Mouse (Mus musculus): ENCODE measurements at regions not wholly inside any gene's neighbourhood (a gene's known extent, or its start where the extent isn't known, plus 50 kb on each side); places are given as distances from the start of the nearest gene placed in this dataset.

DNA sequence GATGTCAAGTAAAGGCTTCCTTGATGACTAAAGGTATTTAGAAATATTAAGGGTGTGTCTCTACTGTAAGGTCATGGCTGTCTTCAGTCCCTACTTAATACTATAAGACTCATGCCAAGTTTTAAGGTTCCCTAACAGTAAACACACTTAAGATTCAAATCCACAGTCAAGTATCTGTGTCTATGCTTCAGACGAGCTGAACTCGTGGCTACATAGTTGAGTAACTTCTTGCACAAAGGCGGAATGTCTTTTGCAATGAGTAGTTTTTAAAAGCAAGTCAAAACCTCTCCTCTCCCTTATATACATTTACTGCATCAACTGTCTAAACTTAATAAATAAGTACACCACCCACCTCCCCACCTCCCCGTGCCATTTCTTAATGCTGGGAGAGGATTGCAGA lies 637.0 kb upstream of the Sall1 start:
- Histone ChIP-seq H3K36me3 (ENCODE audit: control insufficient read depth, insufficient read depth, low read length) (no peaks in the 10 kb centered on the region), H3K4me3 (ENCODE audit: insufficient read depth, low read depth, low read length) (no peak overlapping the region), H3K27ac (ENCODE audit: insufficient read depth, low read depth, low read length) (no peak overlapping the region), H3K27me3 (replicated peaks; ENCODE audit: control insufficient read depth, insufficient read depth, low read length) (no peaks in the 10 kb centered on the region), H3K4me1 (ENCODE audit: control insufficient read depth, insufficient read depth, low read length) (no peaks in the 10 kb centered on the region)
- WGBS, result 83% methylated on average over 4 of the region's 4 CpGs
- DNase-seq, result no peak
- TF ChIP-seq CTCF (conservative IDR thresholded peaks at IDR 0.05; ENCODE audit: insufficient read depth, insufficient read length, low read depth, low read length) (no peak), POLR2A (IDR thresholded peaks at IDR 0.05; ENCODE audit: low read depth, low read length) (no peak)

DNA sequence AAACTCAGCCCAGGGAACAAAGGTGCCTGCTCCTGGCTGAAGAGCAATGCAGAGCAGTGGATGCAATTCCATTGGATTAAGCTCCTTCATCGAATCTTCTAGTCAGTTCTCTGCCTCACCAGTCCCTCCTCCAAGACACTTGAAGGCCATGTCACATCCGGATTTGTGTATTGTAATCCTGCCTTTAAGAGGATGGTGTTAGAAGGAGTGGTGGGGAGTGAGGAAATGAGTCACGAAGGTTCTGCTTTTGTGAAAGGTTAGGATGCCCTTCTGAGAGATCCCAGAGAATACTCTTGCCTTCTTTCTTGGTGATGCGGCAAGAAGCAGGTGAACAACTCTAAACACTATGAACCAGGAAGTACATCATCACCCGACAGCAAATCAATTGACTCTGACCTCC lies 636.4 kb upstream of the Sall1 start:
- TF ChIP-seq CTCF (conservative IDR thresholded peaks at IDR 0.05; ENCODE audit: insufficient read depth, insufficient read length, low read depth, low read length) (no peak), POLR2A (IDR thresholded peaks at IDR 0.05; ENCODE audit: low read depth, low read length) (no peak)
- Histone ChIP-seq H3K27ac (ENCODE audit: insufficient read depth, low read depth, low read length) (no peak overlapping the region), H3K4me1 (ENCODE audit: control insufficient read depth, insufficient read depth, low read length) (no peaks in the 10 kb centered on the region), H3K4me3 (ENCODE audit: insufficient read depth, low read depth, low read length) (no peak overlapping the region), H3K36me3 (ENCODE audit: control insufficient read depth, insufficient read depth, low read length) (no peaks in the 10 kb centered on the region), H3K27me3 (replicated peaks; ENCODE audit: control insufficient read depth, insufficient read depth, low read length) (no peaks in the 10 kb centered on the region)
- WGBS, result 81% methylated on average over 5 of the region's 5 CpGs
- DNase-seq, result no peak

DNA sequence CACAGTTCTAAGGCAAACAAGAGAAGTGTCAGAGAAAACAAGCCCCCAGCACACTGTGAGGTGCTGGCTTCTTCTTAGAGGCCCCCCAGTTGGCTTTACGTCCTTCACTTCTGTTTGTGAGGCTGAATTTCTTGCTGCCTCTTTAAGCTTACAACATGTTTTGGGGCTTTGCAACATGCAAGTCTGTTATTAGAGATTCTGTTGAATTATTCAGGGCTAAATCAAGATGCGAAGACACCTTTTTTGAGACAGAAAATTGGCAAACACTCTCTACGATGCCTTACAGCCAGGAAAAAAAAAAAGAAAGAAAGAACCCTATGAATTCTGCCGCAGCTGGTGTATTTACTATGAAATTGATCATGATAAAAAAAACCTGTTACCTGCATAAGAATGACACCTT lies 635.6 kb upstream of the Sall1 start:
- Histone ChIP-seq H3K4me3 (ENCODE audit: insufficient read depth, low read depth, low read length) (no peak overlapping the region), H3K27me3 (replicated peaks; ENCODE audit: control insufficient read depth, insufficient read depth, low read length) (no peaks in the 10 kb centered on the region), H3K4me1 (ENCODE audit: control insufficient read depth, insufficient read depth, low read length) (no peaks in the 10 kb centered on the region), H3K36me3 (ENCODE audit: control insufficient read depth, insufficient read depth, low read length) (no peaks in the 10 kb centered on the region), H3K27ac (ENCODE audit: insufficient read depth, low read depth, low read length) (no peak overlapping the region)
- 86% methylated on average over 4 of the region's 4 CpGs for WGBS
- TF ChIP-seq POLR2A (IDR thresholded peaks at IDR 0.05; ENCODE audit: low read depth, low read length) (no peak), CTCF (conservative IDR thresholded peaks at IDR 0.05; ENCODE audit: insufficient read depth, insufficient read length, low read depth, low read length) (no peak)
- no peak for DNase-seq

DNA sequence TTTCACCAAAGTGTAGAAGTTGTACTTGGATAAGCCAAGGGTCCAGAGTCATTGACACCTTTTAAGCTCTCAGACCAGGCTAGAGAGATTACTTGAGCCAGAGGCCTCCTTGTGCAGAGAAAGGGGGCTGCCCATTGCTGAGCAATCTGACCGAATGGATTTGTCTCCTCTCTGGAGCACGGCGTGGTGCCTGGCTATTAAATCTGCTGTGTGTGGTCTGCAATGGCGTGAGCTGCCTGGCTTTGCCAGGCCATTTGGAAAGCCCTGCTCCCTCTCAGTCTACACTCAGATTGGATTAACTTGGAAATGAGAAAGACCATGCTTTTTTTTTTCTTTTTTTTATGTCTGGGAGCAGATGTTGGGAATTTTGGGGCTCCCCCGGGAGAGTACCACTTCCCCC lies 633.3 kb upstream of the Sall1 start:
- Histone ChIP-seq H3K27ac (ENCODE audit: insufficient read depth, low read depth, low read length) (no peak overlapping the region), H3K4me1 (ENCODE audit: control insufficient read depth, insufficient read depth, low read length) (no peaks in the 10 kb centered on the region), H3K36me3 (ENCODE audit: control insufficient read depth, insufficient read depth, low read length) (no peaks in the 10 kb centered on the region), H3K27me3 (replicated peaks; ENCODE audit: control insufficient read depth, insufficient read depth, low read length) (no peaks in the 10 kb centered on the region), H3K4me3 (ENCODE audit: insufficient read depth, low read depth, low read length) (no peak overlapping the region)
- no peak for TF ChIP-seq CTCF (conservative IDR thresholded peaks at IDR 0.05; ENCODE audit: insufficient read depth, insufficient read length, low read depth, low read length)
- TF ChIP-seq POLR2A (IDR thresholded peaks at IDR 0.05; ENCODE audit: low read depth, low read length), result no peak
- DNase-seq, result no peak
- WGBS, result 82% methylated on average over 5 of the region's 5 CpGs

DNA sequence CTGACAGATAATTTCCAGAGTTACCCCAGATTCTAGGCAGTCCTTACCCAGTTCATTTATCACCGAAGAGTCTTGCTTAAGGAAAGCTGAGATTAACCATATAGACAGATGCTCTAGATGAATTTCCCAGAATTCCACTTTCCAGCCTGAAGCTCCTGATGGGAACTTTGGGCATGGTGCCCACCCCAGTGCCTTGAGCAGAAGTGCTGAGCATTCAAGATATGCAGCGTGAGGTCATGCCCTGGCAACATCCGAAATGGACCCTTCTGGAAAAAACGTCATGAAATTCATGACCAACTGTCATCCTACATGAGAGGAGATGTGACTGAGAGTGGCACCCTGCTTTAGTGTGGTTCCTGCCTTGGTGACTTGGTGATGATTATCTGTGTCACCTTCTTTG lies 629.9 kb upstream of the Sall1 start:
- Histone ChIP-seq H3K4me1 (ENCODE audit: control insufficient read depth, insufficient read depth, low read length) (no peaks in the 10 kb centered on the region), H3K27me3 (replicated peaks; ENCODE audit: control insufficient read depth, insufficient read depth, low read length) (no peaks in the 10 kb centered on the region), H3K36me3 (ENCODE audit: control insufficient read depth, insufficient read depth, low read length) (no peaks in the 10 kb centered on the region), H3K27ac (ENCODE audit: insufficient read depth, low read depth, low read length) (no peak overlapping the region), H3K4me3 (ENCODE audit: insufficient read depth, low read depth, low read length) (no peak overlapping the region)
- WGBS, result 82% methylated on average over 4 of the region's 4 CpGs
- no peak for DNase-seq
- TF ChIP-seq POLR2A (IDR thresholded peaks at IDR 0.05; ENCODE audit: low read depth, low read length) (no peak), CTCF (conservative IDR thresholded peaks at IDR 0.05; ENCODE audit: insufficient read depth, insufficient read length, low read depth, low read length) (no peak)

DNA sequence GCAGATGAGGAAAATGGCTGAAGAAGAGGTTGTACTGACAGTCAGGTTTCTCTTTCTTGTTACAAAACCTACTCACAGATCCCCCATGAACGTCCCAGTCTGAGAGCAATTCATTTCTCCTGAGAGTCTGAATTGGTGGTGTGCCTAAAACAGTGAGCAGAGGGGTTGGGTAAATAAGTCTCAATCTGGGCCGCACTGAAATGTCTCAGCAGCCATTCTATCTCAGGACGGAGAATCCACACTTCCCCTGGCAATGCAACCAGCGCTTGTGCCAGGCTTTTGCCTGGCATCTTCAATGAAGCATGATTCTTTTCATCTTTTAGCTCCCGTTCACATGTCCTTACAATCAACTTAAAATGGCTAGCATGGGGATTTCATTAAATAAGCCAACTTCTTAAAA lies 628.7 kb upstream of the Sall1 start:
- Histone ChIP-seq H3K4me1 (ENCODE audit: control insufficient read depth, insufficient read depth, low read length) (no peaks in the 10 kb centered on the region), H3K36me3 (ENCODE audit: control insufficient read depth, insufficient read depth, low read length) (no peaks in the 10 kb centered on the region), H3K4me3 (ENCODE audit: insufficient read depth, low read depth, low read length) (no peak overlapping the region), H3K27me3 (replicated peaks; ENCODE audit: control insufficient read depth, insufficient read depth, low read length) (no peaks in the 10 kb centered on the region), H3K27ac (ENCODE audit: insufficient read depth, low read depth, low read length) (no peak overlapping the region)
- WGBS, result 88% methylated on average over 5 of the region's 5 CpGs
- no peak for DNase-seq
- no peak for TF ChIP-seq POLR2A (IDR thresholded peaks at IDR 0.05; ENCODE audit: low read depth, low read length)
- TF ChIP-seq CTCF (conservative IDR thresholded peaks at IDR 0.05; ENCODE audit: insufficient read depth, insufficient read length, low read depth, low read length), result no peak

DNA sequence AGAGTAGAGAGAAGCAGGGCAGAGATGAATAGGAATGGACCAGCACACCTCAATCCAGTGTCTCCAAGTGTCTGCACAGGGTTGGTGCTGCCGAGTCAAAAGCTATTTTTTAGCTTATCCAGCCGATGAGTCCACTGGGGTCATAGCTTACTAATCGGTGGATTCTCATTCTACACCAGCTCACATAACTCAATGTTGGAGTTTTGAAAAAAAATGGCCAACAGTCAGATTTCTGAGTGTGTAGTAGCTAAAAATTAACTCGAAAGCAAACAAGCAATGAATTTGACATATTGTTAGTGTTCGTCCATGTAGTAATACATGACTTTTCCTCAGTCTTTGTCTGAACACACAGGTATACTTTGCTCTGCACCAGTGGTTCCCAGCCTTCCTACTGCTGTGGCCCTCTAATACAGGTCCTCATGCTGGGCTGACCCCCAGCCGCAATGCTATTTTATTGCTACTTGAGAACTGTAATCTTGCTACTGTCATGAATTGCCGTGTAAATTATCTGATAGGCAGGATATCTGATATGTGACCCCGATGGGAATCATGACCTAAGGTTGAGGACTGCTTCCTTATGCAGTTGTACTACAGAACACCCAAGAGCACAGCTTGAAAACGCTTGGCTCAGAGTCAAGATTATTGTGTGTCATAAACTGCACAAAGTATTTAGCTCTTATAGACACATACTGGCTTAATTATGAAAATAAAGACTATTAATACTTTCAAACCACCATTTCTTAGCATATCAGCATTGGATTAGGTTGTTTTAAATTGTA lies 621.1 kb upstream of the Sall1 start:
- H3K27me3 ChIP-seq (replicated peaks; ENCODE audit: control insufficient read depth, insufficient read depth, low read length), result no peaks in the 10 kb centered on the region
- WGBS, result 38% methylated on average over 9 of the region's 9 CpGs
- TF ChIP-seq CTCF (conservative IDR thresholded peaks at IDR 0.05; ENCODE audit: insufficient read depth, insufficient read length, low read depth, low read length) (no peak), POLR2A (IDR thresholded peaks at IDR 0.05; ENCODE audit: low read depth, low read length) (no peak)
- DNase-seq, result peak; percentile 5
- no peaks in the 10 kb centered on the region for H3K4me1 ChIP-seq (ENCODE audit: control insufficient read depth, insufficient read depth, low read length)
- no peak overlapping the region for H3K4me3 ChIP-seq (ENCODE audit: insufficient read depth, low read depth, low read length)
- H3K36me3 ChIP-seq (ENCODE audit: control insufficient read depth, insufficient read depth, low read length), result no peaks in the 10 kb centered on the region
- H3K27ac ChIP-seq (ENCODE audit: insufficient read depth, low read depth, low read length), result no peak overlapping the region

Data from kidney, adult 2 months (tissue).